Mouse (Mus musculus): ENCODE results near the gene Tmem135. TPM values are rescaled to one million over a fixed set of nuclear protein-coding genes. Genes with fewer than 3 reads are reported as not detected.
A peak's percentile ranks its signal among the peaks of the same experiment; 100 is the strongest.

The Tmem135 gene
- total RNA-seq, 4 experiments from 2014 or later: 30.3 to 39.6 (median 36.3) TPM

GRCm38 (mm10) chr7:89390660-89391059 lies 13.4 kb downstream of the Tmem135 start:
- no peak for DNase-seq (ENCODE audit: low spot score)

GRCm38 (mm10) chr7:89388981-89389380 lies 15.0 kb downstream of the Tmem135 start:
- no peak for DNase-seq (ENCODE audit: low spot score)

DNA sequence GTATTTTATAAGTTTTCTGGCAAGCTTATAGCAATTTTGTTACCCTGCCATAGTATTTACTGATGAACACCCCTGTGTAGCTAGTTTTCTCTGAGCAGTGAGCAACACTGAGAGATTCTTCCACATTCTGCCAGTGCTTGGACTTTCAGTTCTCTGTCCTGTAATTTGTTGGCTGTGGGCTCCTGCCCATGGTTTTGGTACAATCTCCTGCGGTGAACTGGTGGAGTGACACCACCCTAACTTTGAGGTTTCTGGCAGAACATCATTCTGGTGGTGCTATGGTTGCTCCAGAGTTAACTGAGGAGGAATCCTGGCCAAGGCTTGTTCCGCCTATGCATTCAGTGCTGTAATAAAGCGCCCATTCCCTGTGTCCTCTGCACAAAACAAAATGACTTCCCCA lies 21.1 kb downstream of the Tmem135 start:
- DNase-seq (ENCODE audit: low spot score): no peak

DNA sequence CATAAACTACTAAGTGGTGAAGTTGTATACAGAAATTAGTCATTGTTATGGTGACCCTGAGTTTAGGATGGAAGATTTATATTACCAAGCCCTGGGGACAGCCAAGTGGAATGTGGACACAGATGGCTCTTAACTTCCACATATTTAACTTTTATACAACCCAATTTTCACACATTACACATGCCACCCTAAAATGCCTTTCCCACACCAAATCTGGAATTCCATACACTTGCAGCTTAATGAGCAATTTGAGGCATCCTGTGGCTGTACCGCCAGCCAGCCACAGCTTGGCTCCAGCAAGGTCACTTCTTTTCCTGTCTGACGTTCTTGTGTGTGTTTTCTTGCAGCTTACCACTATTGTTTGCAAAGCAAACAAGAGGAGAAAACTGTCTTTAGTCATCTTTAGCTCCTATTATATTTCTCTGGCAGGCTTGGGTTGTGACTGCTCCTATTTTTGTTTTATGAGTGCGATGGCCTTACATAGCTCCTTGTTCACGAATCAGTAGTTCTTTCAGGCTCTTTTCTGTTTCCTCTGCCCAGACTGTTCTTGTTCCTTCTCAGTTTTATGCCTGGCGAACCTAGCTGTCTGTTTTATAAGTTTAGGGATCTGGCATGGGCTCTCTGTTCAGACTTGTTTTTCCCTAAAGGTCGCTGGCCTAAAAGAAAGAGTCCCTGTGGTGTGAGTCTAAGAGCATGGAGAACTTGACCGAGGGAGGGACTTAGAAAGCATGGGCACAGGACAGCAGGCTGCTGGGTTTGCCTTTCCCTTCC lies 22.9 kb downstream of the Tmem135 start:
- DNase-seq (ENCODE audit: low spot score): no peak

- DNase-seq (ENCODE audit: low spot score): no peak
These were observed 32.3 kb downstream of the Tmem135 start for GRCm38 (mm10) chr7:89371623-89372295.

- peak; percentile 68 for DNase-seq (ENCODE audit: low spot score)
These were observed 33.1 kb downstream of the Tmem135 start for GRCm38 (mm10) chr7:89370917-89371316.

- DNase-seq (ENCODE audit: low spot score): no peak
These were observed 33.9 kb downstream of the Tmem135 start for GRCm38 (mm10) chr7:89370086-89370485.

GRCm38 (mm10) chr7:89367643-89368042 lies 36.4 kb downstream of the Tmem135 start:
- peak; percentile 7 for DNase-seq (ENCODE audit: low spot score)

DNA sequence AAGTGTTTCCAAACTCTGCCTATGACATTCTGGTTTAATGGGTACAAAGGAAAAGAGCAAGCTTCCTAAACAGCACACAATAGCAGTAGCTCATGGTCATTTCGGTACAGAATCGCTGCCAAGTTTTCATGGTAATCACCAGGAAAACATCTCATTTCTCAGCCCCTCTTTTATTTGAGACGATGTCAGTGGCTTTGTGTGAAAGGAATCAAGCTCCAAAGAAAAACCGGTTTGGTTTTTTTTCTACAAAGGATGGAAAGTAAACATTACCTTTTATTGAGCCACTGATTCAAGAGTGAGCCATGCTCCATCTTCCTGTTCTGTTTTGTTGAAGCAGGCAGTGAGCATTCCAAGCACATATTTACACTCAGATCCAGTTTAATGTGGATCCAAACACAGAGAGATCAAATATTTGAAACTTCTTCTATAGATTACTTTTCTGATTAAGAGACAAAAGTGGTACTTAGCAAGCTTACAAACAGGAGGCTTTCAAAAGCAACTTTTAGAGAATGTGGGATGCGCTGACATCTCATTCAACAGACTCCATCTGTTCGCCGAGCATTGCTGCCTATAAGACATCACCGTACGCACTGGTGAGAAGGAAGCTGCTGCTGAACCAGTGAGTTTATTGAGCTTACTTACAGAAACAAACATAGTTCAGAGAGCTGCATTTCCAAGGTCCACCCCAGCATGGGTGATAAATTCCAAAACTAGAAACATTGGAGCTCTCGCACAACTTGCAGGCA lies 38.7 kb downstream of the Tmem135 start:
- DNase-seq (ENCODE audit: low spot score): no peak

DNA sequence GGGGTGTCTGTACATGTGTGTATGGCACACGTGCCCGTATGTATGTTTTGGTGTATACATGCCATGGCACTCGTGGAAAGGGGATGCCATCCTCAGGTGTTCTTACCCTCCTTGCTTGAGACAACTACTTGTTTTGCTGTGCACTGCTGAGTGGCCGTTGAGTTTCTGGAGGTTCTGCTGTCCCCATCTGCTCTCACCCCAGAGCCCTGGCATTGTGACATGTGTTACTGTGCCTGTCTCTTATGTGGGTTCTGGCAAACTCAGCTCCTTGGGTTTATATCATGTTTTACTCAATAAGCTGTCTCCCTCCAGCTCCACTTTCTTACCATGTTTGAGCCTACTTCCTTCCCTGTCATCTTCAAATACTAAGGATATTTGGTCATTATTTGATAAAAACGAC lies 40.0 kb downstream of the Tmem135 start:
- DNase-seq (ENCODE audit: low spot score): no peak

- no peak for DNase-seq (ENCODE audit: low spot score)
These were observed 47.7 kb downstream of the Tmem135 start for GRCm38 (mm10) chr7:89356307-89356706.

GRCm38 (mm10) chr7:89355519-89356255 lies 48.3 kb downstream of the Tmem135 start:
- DNase-seq (ENCODE audit: low spot score): no peak

DNA sequence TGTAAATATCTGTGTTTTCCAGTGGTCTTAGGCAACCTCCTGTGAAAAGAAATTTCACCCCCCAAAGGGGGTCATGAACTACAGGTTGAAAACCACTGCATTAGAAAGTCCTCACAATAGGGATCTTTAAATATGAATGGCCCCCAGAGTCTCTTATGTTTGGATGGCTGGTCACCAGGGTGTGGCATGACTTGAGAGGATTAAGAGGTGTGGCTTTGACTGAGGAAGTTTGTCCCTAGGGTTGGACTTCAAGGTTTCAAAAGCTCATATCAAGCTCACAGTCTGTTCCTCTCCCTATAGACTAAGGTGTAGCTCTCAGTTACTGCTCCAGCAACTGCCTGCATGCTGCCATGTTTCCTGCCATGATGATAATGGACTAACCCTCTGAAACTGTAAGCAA lies 62.0 kb downstream of the Tmem135 start:
- DNase-seq (ENCODE audit: low spot score): no peak

GRCm38 (mm10) chr7:89339808-89340207 lies 64.2 kb downstream of the Tmem135 start:
- no peak for DNase-seq (ENCODE audit: low spot score)

GRCm38 (mm10) chr7:89339142-89339435 lies 64.9 kb downstream of the Tmem135 start:
- no peak for DNase-seq (ENCODE audit: low spot score)

DNA sequence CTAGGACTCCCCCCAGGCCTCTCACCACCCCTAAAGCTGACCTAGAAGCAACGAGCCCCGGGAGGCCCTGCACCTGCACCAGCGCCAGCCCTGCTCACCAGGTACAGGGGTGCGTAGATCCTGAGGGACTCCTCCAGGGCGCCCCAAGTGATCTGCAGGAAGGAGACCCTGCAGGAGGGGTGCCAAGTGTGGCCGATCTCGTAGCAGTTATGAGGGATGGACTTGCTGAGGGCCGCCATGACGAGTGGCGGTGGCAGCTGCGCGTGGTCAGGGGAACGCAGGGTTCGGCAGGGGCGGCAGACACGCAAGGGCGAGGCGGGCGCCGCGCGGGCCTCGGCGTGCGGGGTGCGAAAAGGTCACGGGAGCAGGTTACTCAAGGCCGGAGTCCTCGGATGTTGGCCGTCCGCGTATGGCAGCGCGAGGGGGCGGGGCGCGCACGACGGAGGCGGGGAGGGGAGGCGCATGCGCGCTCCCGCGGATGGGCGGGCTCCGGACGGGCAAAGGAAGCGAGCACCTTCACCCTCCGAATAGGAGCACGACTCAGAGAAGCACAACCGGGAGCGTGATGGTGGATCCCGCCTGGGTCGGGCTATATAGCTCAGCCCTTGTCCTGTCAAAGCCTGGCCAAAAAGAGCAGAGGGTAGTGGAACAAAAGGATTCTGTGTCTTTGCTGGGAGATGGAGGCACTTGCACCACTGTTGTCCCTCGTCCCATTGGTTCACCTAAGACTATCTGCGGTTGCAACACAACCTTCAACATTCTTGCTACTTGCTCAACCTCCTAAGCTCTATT lies 65.5 kb downstream of the Tmem135 start:
- peak; percentile 93 for DNase-seq (ENCODE audit: low spot score)

GRCm38 (mm10) chr7:89337711-89338349 lies 66.2 kb downstream of the Tmem135 start:
- no peak for DNase-seq (ENCODE audit: low spot score)

DNA sequence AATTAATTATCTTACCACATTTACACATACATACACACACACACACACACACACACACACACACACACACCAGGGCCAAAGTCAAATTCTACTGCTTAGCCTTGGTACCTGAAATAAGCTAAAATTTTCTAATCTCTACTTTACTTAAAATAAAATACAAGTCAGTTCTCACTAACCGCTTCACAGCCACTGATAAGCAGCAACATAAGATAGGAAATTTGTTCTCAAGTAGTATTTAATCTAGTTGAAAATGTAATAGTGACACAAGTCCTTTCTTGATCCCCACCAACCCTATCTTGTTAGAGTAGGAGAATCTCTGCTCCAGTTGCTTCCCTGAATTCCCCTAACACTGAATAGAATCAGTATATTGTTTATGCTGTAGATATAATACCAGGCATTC lies 67.6 kb downstream of the Tmem135 start:
- DNase-seq (ENCODE audit: low spot score): no peak

- no peak for DNase-seq (ENCODE audit: low spot score)
These were observed 68.7 kb downstream of the Tmem135 start for GRCm38 (mm10) chr7:89335316-89335715.

GRCm38 (mm10) chr7:89329896-89330295 lies 74.1 kb downstream of the Tmem135 start:
- no peak for DNase-seq (ENCODE audit: low spot score)

- no peak for DNase-seq (ENCODE audit: low spot score)
These were observed 76.3 kb downstream of the Tmem135 start for GRCm38 (mm10) chr7:89327731-89328130.
